Mouse (Mus musculus) spleen, postnatal 4 days (tissue): ENCODE results near the gene Ift140.

Experiments used
- DNase-seq, 2 experiments: peaks; one replicate each; pipeline ENCODE4 v3.0.0; 2022; ENCODE audit warnings: low spot score in 2 of 2

Ift140 gene

DNA sequence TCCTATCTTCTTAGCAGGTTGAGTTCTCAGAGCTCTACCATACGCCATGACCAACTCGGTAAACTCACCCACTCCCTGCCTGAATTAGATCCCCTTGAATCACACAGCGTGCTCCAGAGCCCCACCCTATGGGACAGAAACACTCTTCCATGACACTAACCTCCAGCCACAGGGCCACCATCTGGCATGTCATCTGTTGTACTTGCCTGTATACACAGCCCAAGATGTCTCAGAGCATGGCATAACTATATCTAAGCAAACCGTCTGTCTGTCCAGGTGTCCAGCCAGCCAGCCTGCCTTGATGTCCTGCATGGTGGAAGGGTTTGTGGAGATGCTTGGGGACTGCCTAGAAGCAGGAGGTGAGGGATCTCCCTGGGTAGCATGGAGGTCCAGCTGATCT lies 61.0 kb downstream of the Ift140 start:
- DNase-seq, result no peak

DNA sequence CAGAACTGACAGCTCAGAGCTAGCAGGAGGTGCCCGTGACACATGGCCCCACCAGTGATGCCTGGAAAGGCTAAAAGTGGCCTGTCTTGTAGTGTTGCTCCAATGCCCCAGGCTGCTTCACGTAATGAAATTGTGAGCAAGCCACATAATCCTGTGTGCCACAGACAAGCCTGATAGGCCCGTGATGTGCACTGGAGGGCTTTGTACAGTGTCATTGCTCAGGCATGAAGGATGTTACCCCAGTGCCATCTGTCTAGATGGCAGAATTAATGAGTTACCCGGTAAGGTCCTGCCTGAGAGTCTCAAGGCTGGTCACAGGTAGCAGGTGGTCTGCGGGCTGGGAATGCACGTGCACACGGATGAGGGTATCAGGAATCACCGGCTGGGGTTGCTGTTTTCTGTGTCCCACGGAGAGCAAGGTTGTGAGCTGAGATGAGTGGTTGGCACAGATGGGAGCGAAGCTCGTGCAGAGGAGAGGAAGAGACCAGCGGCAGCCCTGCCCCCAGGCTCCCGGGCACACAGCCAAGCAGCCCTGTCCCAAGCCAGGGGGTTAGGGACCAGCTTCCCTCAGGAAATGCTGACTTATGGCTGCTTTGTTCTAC lies 62.0 kb downstream of the Ift140 start:
- DNase-seq, result peak in 1 of 2 experiments; percentile 41

DNA sequence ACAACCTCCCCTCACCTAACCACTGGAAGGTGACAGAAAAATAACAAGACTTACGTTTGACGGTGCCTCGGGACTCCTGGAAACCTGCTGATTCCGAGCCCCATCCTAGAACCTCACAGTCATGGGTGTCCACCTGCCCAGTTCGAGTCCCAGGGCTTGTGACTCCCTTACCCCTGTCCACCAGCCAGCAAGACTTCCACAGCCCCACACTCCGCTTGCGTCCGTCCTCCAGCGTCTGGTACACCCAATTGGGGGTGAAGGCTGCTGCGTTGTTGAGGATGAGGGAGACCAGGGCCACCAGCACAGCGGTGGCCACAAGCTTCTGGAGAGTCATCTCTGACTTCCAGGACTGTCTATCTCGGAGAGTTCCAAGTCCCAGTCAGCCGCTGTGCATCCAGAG lies 64.3 kb downstream of the Ift140 start:
- no peak for DNase-seq

DNA sequence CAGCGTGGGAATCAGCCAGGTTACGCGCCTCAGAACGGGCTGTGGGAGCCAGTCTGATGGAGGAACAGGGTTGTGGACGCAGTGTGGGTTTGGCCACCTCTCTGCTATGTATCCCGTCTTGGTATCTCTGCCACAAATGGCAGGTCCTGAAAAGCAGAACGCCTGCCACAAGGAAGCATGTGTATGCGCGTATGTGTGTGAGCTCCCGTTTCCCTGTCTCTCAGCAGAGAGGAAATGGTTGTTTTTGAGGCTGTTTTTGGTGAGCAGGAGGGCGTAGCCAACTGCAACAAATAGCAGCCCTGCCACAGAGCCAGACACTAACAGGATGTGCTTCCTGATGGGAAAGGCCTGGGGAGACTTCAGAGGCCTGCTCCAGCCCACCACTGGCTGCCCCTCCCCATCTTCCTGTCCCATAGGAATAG lies 65.1 kb downstream of the Ift140 start:
- no peak for DNase-seq

DNA sequence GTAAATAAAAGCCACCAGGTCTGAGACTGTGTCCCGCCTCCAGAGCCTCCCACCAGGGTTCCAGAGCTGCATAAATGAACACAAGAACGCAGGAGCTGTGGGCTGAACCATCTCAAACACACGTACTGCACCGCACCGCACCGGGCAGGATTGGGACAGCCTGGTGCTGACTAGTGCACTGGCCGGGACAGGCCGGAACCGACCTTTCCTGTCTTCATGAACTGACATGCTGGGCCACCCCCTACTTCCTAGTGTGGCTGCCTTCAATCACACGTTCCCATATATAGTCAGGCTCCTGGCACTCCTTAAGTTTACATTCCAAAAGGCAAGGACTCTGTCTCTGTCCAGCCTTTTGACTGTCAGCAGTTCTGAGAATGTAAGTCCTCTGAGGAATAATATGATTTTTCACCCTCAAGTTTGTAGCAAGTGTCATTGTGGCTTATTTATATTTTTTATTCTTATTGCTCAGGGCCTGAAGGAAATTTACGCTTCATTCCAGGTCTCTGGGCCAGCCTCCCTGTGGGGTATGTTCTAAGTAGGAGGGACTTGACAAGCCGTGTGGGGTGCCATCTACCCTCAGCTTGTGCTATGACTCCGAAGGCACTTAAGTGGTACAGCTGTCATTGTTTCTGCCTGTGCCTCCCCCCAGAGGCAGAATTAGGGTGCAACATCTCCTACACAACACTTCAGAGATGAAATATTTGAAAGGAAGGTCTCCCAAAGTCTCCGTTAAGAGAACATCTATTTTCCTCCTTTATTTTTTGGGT lies 66.4 kb downstream of the Ift140 start:
- no peak for DNase-seq

DNA sequence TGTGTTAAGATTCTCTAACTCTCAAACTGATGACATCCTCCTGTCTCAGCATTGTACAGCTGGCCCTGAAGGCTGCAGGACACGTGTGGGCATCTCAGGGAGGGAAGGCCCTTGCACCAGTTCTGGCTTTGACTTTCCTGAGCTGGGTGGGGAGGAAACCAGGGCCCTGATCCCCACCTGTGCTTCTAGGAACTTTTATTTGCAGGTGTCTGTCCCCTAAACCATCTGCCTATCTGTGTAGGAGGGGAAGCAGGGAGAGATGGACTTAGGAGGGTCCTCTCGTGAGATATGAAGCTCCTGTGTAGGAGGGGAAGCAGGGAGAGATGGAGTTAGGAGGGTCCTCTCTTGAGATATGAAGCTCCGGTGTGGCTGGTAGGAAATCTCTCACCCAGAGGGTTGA lies 67.0 kb downstream of the Ift140 start:
- no peak for DNase-seq

DNA sequence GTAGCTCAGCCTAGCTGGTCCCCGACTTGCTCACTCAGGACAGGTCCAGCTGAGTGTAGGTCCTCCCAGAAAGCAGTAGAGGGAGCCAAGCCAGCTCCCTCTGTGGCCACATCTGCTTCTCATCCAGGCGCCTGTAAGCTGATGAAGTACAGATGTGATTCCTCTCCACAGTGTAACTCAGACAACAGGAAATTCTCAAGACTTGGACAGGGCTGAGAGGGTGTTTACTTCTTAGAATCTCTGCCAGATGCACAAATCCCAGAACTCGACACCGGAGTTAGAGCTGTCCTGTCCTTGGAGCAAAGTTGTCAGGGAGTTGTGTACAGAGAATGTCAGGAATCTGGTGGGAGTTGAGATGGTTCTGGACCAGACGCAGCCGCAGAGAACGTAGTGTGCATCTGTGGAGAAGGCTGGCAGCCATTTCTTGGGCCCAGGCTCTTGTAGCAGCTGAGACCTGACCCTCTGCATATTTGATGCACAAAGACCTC lies 67.6 kb downstream of the Ift140 start, which contains the start of gene Tmem204:
Gene Tmem204, minus strand, starts transcription at position 148 of the 488 bp plus-strand sequence.
- DNase-seq, result no peak

DNA sequence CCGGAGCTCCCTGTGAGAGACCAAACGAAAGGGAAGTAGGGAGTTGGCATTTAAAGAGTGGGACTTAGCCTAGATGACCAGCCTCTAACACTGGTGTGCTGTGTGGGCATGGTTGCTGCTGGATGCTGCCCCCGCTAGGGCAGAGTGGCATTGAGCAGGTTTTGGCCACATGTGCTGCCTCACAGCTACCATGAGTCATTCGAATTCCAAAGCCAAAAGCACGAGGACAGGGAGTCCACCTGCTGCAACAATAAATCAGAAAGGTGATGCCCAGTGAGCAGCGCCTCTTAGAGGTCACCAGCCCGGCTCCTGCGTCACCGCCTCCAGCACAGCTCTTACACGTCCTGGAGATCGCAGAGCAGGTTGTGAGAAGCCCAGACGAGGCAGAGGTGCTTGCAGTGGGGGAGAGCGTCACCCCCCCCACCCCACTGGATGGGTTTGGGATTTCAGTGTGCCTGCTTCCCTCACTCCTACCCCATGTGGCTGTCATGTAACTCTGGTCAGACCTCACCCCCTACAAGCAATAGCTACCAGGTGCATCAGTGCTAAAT lies 69.0 kb downstream of the Ift140 start:
- no peak for DNase-seq

DNA sequence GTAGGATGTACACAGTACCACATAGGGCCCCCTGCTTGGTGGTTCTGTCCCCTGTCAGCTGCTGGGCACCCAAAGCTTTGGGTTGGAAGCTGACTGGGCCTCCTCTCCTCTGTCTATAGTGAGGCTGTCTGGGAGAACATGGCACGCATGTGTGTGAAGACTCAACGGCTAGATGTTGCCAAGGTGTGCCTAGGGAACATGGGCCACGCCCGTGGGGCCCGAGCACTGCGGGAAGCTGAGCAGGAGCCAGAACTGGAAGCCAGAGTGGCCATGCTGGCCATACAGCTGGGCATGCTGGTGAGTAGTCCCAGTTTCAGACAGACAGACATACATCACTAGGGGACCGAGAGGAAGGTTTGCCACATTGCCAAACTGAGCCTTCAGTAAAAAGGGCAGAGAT lies 70.8 kb downstream of the Ift140 start:
- peak in 1 of 2 experiments; percentile 41 for DNase-seq

DNA sequence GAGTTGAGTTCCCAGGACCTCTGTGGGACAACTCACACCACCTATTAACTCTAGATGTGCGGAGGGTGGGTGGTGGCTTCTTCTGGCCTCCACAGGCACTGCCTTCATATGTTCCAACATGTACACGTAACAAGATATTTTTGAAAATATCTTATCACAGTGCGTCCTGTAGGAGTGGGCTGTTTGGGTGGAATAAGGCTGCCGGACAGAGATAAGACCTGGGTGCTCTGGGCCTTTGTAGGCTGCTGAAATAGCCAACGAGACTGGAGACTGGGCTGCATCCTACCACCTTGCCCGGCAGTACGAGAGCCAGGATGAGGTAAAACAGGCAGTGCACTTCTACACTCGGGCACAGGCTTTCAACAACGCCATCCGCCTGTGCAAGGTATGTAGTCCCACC lies 73.3 kb downstream of the Ift140 start:
- DNase-seq, result peak in 1 of 2 experiments; percentile 45

DNA sequence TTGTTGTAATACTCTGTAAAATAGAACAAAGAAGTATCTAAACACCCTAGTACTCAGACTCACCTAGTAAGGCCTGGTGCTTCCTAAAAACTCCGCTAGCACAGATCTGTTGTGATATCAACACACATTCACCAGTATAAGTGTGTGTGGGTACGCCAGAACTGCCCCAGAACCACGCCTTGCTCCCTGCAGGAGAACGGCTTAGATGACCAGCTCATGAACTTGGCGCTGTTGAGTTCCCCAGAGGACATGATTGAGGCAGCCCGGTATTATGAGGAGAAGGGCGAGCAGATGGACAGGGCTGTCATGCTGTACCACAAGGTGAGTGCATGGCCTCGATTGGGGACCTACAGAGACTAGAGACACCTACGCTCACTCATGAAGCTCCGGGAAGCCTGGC lies 74.6 kb downstream of the Ift140 start:
- DNase-seq, result no peak

DNA sequence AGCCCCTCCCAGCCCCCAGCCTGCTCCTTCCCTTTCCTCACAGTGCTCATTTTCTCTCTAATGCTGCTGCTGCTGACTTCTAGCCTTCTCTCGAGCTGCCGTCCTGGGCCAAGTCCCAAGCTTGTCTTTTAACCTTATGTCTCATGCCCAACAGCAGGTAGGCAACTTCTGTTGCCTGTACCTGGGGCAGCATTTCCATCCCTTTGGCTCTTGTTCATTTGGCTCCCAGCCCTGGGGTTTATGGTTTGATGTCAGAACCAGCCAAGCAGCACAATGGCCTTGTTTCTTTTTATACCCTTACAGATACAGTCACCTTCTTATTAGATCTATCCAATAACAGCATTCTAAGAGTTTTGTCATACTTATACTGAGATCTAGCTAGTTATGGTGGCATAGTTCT lies 80.3 kb downstream of the Ift140 start:
- DNase-seq, result no peak

DNA sequence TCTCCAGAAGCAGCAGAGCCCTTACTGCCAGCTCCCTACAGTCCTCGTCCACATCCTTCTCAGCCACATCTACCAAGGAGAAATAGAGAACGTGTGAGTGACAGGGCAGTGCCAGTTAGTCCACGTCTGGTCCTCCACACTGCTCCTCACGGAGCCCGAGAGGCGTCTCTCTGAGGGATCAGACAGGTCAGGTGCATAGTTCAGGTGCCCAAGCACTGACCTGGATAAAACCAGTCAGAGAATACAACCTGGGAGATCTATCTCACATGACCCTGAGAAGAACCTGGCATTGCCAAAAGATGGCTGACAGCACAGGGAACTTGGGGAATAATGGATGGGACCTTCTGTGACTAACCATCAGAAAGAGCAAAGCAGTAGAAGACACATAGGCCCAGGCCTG lies 84.2 kb downstream of the Ift140 start:
- DNase-seq, result no peak

DNA sequence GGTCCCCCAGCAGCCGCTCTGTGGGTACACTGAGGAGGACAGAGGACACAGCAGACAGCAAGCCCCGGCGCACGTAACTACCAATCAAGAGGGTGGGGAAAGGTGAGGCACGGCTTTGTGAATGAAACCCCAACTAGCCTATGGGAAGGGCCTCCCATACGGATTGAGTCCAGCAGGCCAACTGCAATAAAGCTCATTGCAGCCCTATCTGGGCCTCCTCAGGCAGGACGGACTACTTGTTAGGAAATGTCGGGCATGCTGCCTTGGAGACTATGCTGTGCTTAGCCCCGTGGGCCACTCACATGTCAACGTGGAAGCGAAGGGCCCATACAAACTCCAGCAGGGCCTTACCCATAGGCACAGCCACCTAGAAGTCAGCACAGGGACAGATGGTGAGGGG lies 85.5 kb downstream of the Ift140 start:
- no peak for DNase-seq

DNA sequence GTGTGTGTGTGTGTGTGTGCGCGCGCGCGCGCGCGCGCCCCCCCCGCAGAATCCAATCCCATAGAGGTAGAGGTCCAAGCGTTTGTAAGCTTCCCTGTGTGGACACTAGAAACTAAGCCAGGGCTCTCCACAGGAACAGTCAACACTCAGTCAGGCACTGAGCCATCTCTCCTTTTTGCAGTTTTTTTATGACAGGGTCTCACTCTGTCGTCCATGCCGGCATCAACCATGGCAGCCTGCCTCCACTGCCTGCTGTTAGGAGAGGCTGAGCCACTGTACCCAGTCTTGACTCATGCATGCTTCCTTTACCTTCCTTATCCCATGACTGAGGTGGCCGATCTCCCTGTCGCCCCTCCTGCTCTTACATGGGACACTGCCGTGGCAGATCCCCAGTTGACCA lies 91.9 kb downstream of the Ift140 start:
- no peak for DNase-seq

DNA sequence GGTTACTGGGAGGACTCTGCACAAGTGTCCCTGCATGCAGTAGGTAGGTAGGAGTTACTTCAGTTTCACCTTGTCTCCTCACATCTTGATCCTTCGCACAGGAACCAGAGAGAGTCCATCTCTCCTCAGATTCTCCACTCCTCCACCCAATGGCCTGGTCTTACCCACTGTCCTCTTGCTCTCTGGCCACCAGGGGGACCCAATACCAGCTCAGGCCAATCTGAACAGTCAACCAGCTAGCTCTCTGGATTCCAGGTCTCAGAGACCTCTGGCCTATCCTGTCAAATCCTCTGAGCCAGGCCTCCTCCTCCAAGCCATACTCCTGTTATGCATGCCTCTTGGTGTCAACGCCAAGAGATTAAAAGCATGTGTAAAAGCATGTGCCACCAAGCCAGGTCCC lies 93.7 kb downstream of the Ift140 start:
- DNase-seq, result peak; percentile 48 to 75

DNA sequence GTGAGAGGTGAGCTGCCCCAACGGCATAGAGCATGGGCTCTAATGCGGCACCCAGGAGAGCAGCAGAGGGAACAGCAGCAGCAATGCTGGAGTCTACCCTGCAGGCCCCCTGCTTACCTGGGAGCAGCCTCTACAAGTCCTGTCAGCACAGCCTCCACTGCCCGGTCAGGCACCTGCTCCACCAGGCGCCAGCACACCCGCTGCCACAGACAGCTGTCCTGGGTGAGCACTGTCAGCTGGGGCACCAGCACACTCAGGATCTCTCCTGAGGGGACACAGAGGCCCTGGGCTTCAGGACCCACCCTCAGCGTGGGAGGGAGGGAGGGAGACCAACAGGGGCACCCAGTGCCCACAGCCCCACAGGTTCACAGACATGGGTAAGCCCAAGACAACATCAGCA lies 94.7 kb downstream of the Ift140 start:
- DNase-seq, result no peak

DNA sequence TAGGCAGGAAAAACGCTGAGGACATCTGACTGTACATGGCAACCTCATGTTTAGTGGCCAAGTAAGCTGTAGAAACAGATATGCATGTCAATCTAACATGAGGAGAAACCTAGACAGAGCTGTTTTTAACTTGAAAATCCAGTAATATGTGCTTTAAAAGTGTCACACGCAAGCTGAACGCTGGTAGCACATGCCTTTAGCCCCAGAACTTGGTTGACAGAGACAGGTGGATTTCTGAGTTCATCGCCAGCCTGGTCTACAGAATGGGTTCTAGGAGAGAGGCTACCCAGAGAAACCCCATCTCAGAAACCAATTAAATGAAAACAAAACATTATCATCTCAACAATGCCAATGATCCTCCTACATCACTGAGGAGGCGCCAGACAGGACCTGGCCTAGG lies 95.3 kb downstream of the Ift140 start:
- DNase-seq, result no peak

DNA sequence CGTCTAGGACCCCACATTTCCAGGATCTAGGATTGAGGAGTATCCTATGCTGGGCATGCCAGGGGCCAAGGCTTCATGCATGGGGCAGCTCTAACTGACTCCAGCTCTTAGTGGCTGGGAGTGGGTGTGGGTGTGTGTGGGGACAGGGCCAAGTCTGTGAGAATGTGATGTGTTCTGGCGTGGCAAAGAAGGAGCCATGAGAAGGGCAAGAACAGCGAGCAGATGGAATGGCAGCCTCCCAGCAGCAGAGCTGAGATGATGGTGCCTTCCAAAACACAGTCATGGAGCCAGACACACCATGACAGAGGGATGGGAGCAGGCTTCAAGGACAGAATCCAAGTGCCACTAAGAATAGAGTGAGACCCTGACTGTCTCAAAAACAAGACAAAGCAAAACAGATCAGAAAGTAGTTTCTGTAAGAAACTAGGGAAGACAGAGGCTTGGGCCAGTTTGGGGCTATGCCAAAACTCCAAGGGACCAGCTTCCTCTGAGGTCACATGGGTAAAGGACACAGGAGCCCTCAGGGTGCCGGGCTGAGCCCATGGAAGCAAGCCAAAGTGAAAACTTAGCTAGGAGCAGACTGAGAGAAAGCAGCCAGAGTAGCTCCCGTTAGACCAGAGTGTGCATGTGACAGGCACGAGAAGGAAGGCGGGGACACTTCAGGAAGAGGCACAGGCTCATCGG lies 96.0 kb downstream of the Ift140 start:
- no peak for DNase-seq

DNA sequence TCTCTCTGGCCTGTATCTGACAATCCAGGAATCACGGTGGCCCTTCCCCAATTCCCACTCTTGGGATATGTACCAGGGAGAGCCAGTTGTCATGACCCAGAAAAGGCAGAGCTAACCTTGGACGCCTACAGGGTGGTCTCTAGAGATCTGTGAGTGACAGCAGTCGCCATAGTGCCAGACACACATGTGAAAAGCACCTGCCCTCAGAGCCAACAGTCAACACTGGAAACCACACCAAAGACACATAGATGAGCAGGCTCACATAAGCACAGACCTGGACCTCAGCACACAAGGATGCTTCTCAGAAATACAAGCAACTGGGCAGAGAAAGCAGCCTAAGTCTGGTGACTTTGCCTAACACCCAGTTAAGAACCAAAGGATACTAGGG lies 96.5 kb downstream of the Ift140 start:
- DNase-seq, result no peak

DNA sequence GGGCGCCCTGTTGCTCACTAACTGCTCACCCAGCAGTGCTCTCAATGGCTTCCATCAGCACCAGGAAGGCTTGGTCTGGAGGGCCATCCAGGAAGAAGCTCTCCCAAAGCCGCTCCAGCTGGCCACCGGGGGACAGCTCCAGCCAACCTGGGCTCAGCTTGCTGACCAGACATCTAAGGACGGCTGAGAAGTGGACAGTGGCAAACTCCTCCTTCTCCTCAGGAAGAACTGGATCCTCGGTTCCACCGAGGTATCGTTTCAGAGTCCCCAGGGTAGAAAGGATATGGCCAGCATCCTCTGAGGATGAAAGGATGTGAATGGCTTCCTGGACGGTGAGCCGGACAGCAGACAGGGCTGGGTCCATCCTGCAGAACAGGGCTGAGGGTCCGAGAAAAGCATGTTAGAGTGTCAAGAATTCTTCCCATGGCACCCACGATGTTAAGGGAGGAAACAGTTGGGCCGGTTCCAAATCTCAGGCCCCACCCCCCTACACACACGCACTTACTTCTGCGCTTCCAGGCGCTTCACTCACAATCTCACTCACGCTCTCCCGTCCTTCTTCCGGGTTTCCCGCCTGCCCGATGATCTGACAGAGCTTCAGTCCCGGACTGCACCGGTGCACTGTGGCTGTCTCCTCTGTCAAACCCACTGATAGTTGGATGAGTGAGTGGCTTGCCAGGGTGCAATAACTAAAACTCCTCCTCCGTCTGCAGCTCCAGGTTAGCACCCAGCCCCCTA lies 99.2 kb downstream of the Ift140 start:
- DNase-seq, result peak; percentile 56 to 62
